Mouse (Mus musculus) stomach, postnatal 0 days (tissue): ENCODE measurements around the gene Chrnb4.

Source experiments
- CTCF ChIP-seq: IDR thresholded peaks from 2 replicates; pipeline ENCODE4 v1.5.1; 2016; ENCODE audit warnings: antibody characterized with exemption, low read depth, mild to moderate bottlenecking, moderate library complexity
- EP300 ChIP-seq: optimal IDR thresholded peaks from 2 replicates; pipeline ENCODE3; 2016; ENCODE audit warnings: antibody characterized with exemption

GRCm38 (mm10) chr9:55003609-55004008 lies 45.0 kb downstream of the Chrnb4 start:
- no peak for TF ChIP-seq CTCF
- TF ChIP-seq EP300 = no peak
